Mouse (Mus musculus) CH12.LX (cell line): ENCODE measurements around the gene Cgref1. TPM values are rescaled to one million over a fixed set of nuclear protein-coding genes. Genes with fewer than 3 reads are reported as not detected.

Experiments
- DNase-seq: peaks from one replicate; pipeline ENCODE4 v3.0.0-alpha.2; 2013; ENCODE audit errors: extremely low read depth
- H3K27ac ChIP-seq: 2 replicates; pipeline ENCODE4 v1.5.1; 2012; ENCODE audit warnings: low read depth, mild to moderate bottlenecking, control low read depth, moderate library complexity; ENCODE audit not compliant: insufficient read depth
- H3K27me3 ChIP-seq: replicated peaks from 2 replicates; pipeline ENCODE3; 2012; ENCODE audit warnings: inconsistent platforms
- H3K36me3 ChIP-seq, 2 experiments: replicated peaks in 1 of 2; 2 replicates each; pipeline versions ENCODE3 to v1.6.1; 2012; ENCODE audit warnings: inconsistent platforms in 1 of 2, low read length in 1 of 2, mild to moderate bottlenecking in 1 of 2, mixed read lengths in 1 of 2, moderate library complexity in 1 of 2; ENCODE audit not compliant: control insufficient read depth in 1 of 2, insufficient read depth in 1 of 2
- H3K4me1 ChIP-seq, 2 experiments: 2 replicates each; pipeline ENCODE4 v1.6.1; 2012; ENCODE audit warnings: inconsistent platforms in 1 of 2, moderate library complexity in 1 of 2; ENCODE audit not compliant: insufficient read depth in 2 of 2, control insufficient read depth in 1 of 2
- H3K4me2 ChIP-seq: 2 replicates; pipeline ENCODE4 v1.6.1; 2012; ENCODE audit warnings: low read depth, mild to moderate bottlenecking, control low read depth; ENCODE audit not compliant: poor library complexity, insufficient read depth, severe bottlenecking
- H3K4me3 ChIP-seq, 3 experiments: fragments of 150-350 bp in 1 of 3; sonication (generic) in 1 of 3; replicated peaks in 1 of 3; 2 replicates each; pipeline versions ENCODE3 to v1.5.1; 2011 to 2012; ENCODE audit warnings: low read depth in 2 of 3, low read length in 2 of 3, mild to moderate bottlenecking in 2 of 3, moderate library complexity in 2 of 3, control low read depth in 1 of 3, improper control_type of control experiment in 1 of 3, inconsistent platforms in 1 of 3, mixed read lengths in 1 of 3; ENCODE audit not compliant: poor library complexity in 1 of 3
- H3K79me2 ChIP-seq: replicated peaks from 2 replicates; pipeline ENCODE4 v1.6.1; 2012; ENCODE audit warnings: mild to moderate bottlenecking, moderate library complexity; ENCODE audit not compliant: control insufficient read depth, poor library complexity, insufficient read depth, severe bottlenecking; ENCODE audit errors: extremely low read depth
- H3K9ac ChIP-seq: 2 replicates; pipeline ENCODE4 v1.6.1; 2012; ENCODE audit warnings: low read depth, mild to moderate bottlenecking, control low read depth, moderate library complexity; ENCODE audit not compliant: insufficient read depth
- H3K9me3 ChIP-seq: replicated peaks from 2 replicates; pipeline ENCODE3; 2012; ENCODE audit warnings: low read length, inconsistent platforms, mixed read lengths
- BHLHE40 ChIP-seq: IDR thresholded peaks from 2 replicates; pipeline ENCODE4 v1.6.1; 2011; ENCODE audit warnings: mild to moderate bottlenecking, low read depth, low read length, improper control_type of control experiment
- CTCF ChIP-seq, 2 experiments: IDR thresholded peaks in 1 of 2; conservative IDR thresholded peaks in 1 of 2; 2 replicates each; pipeline ENCODE4 v1.5.1; 2011 to 2012; ENCODE audit warnings: low read depth in 2 of 2, low read length in 2 of 2, improper control_type of control experiment in 1 of 2, inconsistent platforms in 1 of 2, mild to moderate bottlenecking in 1 of 2, moderate library complexity in 1 of 2
- EP300 ChIP-seq: IDR thresholded peaks from 2 replicates; pipeline ENCODE4 v1.6.1; 2011; ENCODE audit warnings: low read length, improper control_type of control experiment
- GABPA ChIP-seq: IDR thresholded peaks from 2 replicates; pipeline ENCODE4 v1.6.1; 2012; ENCODE audit warnings: low read depth, low read length, improper control_type of control experiment, inconsistent platforms; ENCODE audit not compliant: insufficient replicate concordance
- IRF4 ChIP-seq: IDR thresholded peaks from 2 replicates; pipeline ENCODE4 v1.6.1; 2014; ENCODE audit warnings: low read depth, mild to moderate bottlenecking, inconsistent platforms, low read length, improper control_type of control experiment
- JUND ChIP-seq: conservative IDR thresholded peaks from 2 replicates; pipeline ENCODE4 v1.6.1; 2011; ENCODE audit warnings: low read depth, low read length, improper control_type of control experiment
- MAX ChIP-seq: IDR thresholded peaks from 2 replicates; pipeline ENCODE4 v1.6.1; 2011; ENCODE audit warnings: low read length, improper control_type of control experiment
- MAZ ChIP-seq: IDR thresholded peaks from 2 replicates; pipeline ENCODE4 v1.6.1; 2012; ENCODE audit warnings: low read depth, mild to moderate bottlenecking, inconsistent platforms, low read length, improper control_type of control experiment, moderate library complexity
- MXI1 ChIP-seq: IDR thresholded peaks from 2 replicates; pipeline ENCODE4 v1.6.1; 2011; ENCODE audit warnings: mild to moderate bottlenecking, low read depth, low read length, improper control_type of control experiment
- NELFE ChIP-seq: IDR thresholded peaks from 2 replicates; pipeline ENCODE4 v1.6.1; 2011; ENCODE audit warnings: low read depth, low read length, improper control_type of control experiment
- NRF1 ChIP-seq: IDR thresholded peaks from 2 replicates; pipeline ENCODE4 v1.6.1; 2014; ENCODE audit warnings: low read depth, mild to moderate bottlenecking, inconsistent platforms, low read length, improper control_type of control experiment, moderate library complexity
- POLR2A ChIP-seq: IDR thresholded peaks from 2 replicates; pipeline ENCODE4 v1.6.1; 2011; ENCODE audit warnings: low read depth, mild to moderate bottlenecking, improper control_type of control experiment, low read length
- POLR2AphosphoS2 ChIP-seq: IDR thresholded peaks from 2 replicates; pipeline ENCODE4 v1.6.1; 2011; ENCODE audit warnings: low read depth, low read length, improper control_type of control experiment
- RAD21 ChIP-seq: IDR thresholded peaks from 2 replicates; pipeline ENCODE4 v1.6.1; 2011; ENCODE audit warnings: low read depth, mild to moderate bottlenecking, low read length, improper control_type of control experiment, moderate library complexity
- SIN3A ChIP-seq: IDR thresholded peaks from 2 replicates; pipeline ENCODE4 v1.6.1; 2012; ENCODE audit warnings: low read length, improper control_type of control experiment, inconsistent platforms
- TCF12 ChIP-seq: IDR thresholded peaks from 2 replicates; pipeline ENCODE4 v1.6.1; 2014; ENCODE audit warnings: low read depth, mild to moderate bottlenecking, inconsistent platforms, low read length, improper control_type of control experiment
- USF1 ChIP-seq: IDR thresholded peaks from 2 replicates; pipeline ENCODE4 v1.6.1; 2014; ENCODE audit warnings: low read depth, mild to moderate bottlenecking, inconsistent platforms, low read length, improper control_type of control experiment
- USF2 ChIP-seq: conservative IDR thresholded peaks from 2 replicates; pipeline ENCODE4 v1.6.1; 2011; ENCODE audit warnings: low read depth, low read length, improper control_type of control experiment
- ZMIZ1 ChIP-seq: IDR thresholded peaks from 2 replicates; pipeline ENCODE4 v1.6.1; 2012; ENCODE audit warnings: low read depth, mild to moderate bottlenecking, inconsistent platforms, low read length, improper control_type of control experiment
- dilution Hi-C: fragments of 300-500 bp; cut with MboI; formaldehyde crosslinking; loops from 2 replicates; pipeline ENCODE4 v1.14.3; 2020; ENCODE audit warnings: low sequenced_read_pairs; ENCODE audit not compliant: extremely low pct_unique_long_range_greater_than_20kb, extremely low pct_ligation_motif_present
- in situ Hi-C: fragments of 300-500 bp; cut with MboI; formaldehyde crosslinking; loops from 3 replicates; pipeline ENCODE4 v1.14.3; 2019; ENCODE audit warnings: low sequenced_read_pairs, low pct_ligation_motif_present, low pct_unique_long_range_greater_than_20kb, mixed read lengths
- polyA plus RNA-seq: library from polyadenylated mRNA; unstranded; fragments of >175 nt; gene quantifications from 2 replicates; pipeline ENCODE4 v1.2.1, GENCODE M21; 2012; ENCODE audit warnings: low read depth; ENCODE audit not compliant: insufficient read length
- total RNA-seq, 2 experiments: library from RNA; depleted of rRNA; stranded (reverse); fragments of 300-350 nt in 1 of 2; fragments of >200 nt in 1 of 2; gene quantifications; 2 replicates each; pipeline ENCODE4 v1.2.3; 2012 to 2014

Gene Cgref1
- total and polyA plus RNA-seq, 3 experiments = not detected

GRCm38 (mm10) chr5:30952551-30952950 is 7.2 kb upstream of the Cgref1 start:
- H3K9ac ChIP-seq = no peak overlapping the region

GRCm38 (mm10) chr5:30951706-30952105 is 6.3 kb upstream of the Cgref1 start:
- TF ChIP-seq EP300 = no peak
- TF ChIP-seq POLR2A = no peak
- TF ChIP-seq MAX = no peak
- TF ChIP-seq MXI1 = no peak
- TF ChIP-seq NRF1 = no peak
- no peak for TF ChIP-seq CTCF (conservative IDR thresholded peaks at IDR 0.05 in 1 of 2, IDR thresholded peaks at IDR 0.05 in 1 of 2; ENCODE audit: low read depth in 2 of 2, low read length in 2 of 2)
- TF ChIP-seq IRF4 = no peak
- TF ChIP-seq MAZ = no peak
- TF ChIP-seq SIN3A = no peak
- no peak for TF ChIP-seq RAD21
- Histone ChIP-seq H3K4me3 (no peak overlapping the region), H3K36me3 (peaks cover 38 to 47% of the 10 kb centered on the region in 2 experiments), H3K27ac (no peak overlapping the region), H3K9ac (no peak overlapping the region), H3K9me3 (no peaks in the 10 kb centered on the region), H3K4me2 (no peak overlapping the region), H3K4me1 (peaks cover 2 to 24% of the 10 kb centered on the region in 2 experiments; a peak in 3 of 4 replicates), H3K27me3 (peaks cover 10% of the 10 kb centered on the region), H3K79me2 (no peaks in the 10 kb centered on the region)
- in situ Hi-C loops = no loop called here
- DNase-seq = no peak
- dilution Hi-C loops = no loop called here

More at GRCm38 (mm10) chr5:30952551-30952950, 7.2 kb upstream of the Cgref1 start:
- H3K79me2 ChIP-seq = no peaks in the 10 kb centered on the region
- peaks cover 43 to 50% of the 10 kb centered on the region in 2 experiments for H3K36me3 ChIP-seq
- in situ Hi-C loops = no loop called here
- no peak overlapping the region for H3K4me2 ChIP-seq
- peaks cover 3 to 27% of the 10 kb centered on the region in 2 experiments for H3K4me1 ChIP-seq
- H3K9me3 ChIP-seq = peaks cover under 1% of the 10 kb centered on the region
- H3K27ac ChIP-seq = no peak overlapping the region
- TF ChIP-seq NRF1 (no peak), MAZ (no peak), GABPA (no peak), NELFE (no peak), IRF4 (no peak), TCF12 (no peak), USF1 (no peak), RAD21 (no peak), EP300 (no peak), BHLHE40 (no peak), ZMIZ1 (no peak), USF2 (no peak), JUND (no peak), POLR2AphosphoS2 (no peak)
- H3K4me3 ChIP-seq = no peak overlapping the region
- peaks cover 10% of the 10 kb centered on the region for H3K27me3 ChIP-seq
- dilution Hi-C loops = no loop called here
- no peak for DNase-seq
